Mouse (Mus musculus) kidney, adult 2 months (tissue): ENCODE data around the gene Usp35.

ENCODE experiments used
- CTCF ChIP-seq: fragments of 200-500 bp; conservative IDR thresholded peaks from 2 replicates; pipeline ENCODE4 v1.5.1; 2011; ENCODE audit warnings: low read depth, mild to moderate bottlenecking, control low read depth, low read length, moderate library complexity, mixed read lengths; ENCODE audit not compliant: insufficient read depth, insufficient read length
- POLR2A ChIP-seq: fragments of 200-500 bp; IDR thresholded peaks from one replicate; pipeline ENCODE4 v1.6.1; 2011; ENCODE audit warnings: low read depth, low read length, control low read depth

DNA sequence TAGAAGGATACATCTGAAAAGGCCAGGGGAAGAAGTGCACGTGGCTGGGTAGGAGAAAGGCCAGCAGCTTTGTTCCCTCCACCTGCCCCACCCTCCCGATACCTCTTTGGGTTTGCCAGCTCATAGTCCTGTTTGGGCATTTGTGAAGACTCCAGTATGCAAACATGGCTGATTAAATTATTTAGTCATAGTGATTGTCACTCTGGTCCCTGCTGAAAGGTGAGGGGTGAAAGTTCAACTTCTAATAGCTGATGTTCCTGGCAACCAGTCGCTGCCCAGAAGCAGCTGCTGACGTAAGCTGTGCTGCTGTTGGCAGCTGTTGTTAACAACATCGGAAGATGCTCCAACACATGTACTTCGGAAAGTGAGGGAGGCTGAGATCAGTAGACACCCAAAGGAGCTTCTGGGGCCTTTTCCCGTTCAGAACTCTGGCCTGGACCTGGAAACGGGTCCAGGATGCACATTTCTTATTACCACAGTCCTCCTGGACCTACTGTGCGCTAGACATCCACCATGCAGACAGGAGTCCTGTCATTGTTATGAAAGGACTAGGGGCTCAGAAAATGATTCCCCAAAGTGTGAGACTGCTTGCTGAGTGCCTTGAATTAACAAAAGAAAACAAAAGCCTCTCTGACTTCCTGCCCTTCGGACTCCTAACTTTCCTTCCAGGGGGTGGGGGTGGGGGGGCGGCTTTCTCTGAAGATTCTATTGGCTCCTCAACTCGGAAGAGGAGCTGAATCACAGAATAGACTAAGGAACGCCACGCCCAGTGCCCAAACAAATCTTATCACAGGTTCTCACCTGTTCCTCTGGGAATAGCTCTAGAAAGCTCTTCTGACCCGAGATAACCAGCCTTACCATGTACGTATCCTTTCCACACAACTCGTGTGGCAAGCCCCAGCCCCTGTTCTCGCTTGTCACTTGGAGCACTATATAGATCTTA is 9.4 kb upstream of the Usp35 start:
- no peak for TF ChIP-seq POLR2A
- no peak for TF ChIP-seq CTCF
